Mouse (Mus musculus) small intestine, adult 2 months (tissue): Measurements from ENCODE around the gene Lgals3bp.

Experiments
- CTCF ChIP-seq: fragments of 200-500 bp; IDR thresholded peaks from 2 replicates; pipeline ENCODE4 v1.5.1; 2012; ENCODE audit warnings: low read depth, mild to moderate bottlenecking, control low read depth, inconsistent platforms, low read length, moderate library complexity, mixed read lengths; ENCODE audit not compliant: insufficient replicate concordance, insufficient read length; ENCODE audit errors: extremely low read depth
- POLR2A ChIP-seq: fragments of 200-500 bp; IDR thresholded peaks from 2 replicates; pipeline ENCODE4 v1.6.1; 2012; ENCODE audit warnings: low read depth, mild to moderate bottlenecking, control low read depth, inconsistent platforms, low read length, moderate library complexity

DNA sequence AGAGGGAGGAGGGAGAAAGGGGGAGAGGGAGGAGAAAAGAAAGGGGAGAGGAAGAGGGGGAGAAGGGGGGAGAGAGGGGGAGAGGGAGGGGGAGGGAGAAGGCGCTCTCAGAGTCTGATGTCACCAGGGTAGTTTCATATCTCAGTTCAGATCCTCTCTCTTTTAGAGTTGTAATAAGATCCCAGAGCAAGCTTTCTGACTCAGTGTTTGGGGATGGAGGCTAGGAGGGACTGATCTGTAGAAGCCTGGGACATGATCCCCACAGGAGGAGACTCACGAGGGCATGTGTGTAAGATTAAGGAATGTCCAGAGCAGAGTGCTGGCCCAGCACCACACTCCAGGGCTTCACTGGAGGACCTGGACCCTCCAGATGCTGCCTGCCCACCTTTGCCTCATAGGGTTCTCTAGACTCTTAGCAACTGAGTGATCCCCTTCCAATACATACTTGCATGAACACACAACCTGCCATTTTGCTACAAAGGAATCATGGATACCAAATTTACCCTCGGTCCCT lies 25.4 kb upstream of the Lgals3bp start:
- TF ChIP-seq POLR2A (no peak), CTCF (no peak)
